Mouse (Mus musculus) layer of hippocampus, adult 11-12 months (tissue): ENCODE results near the gene Calhm1.

Source experiments
- DNase-seq: peaks from one replicate; pipeline ENCODE4 v3.0.0; 2022; ENCODE audit warnings: low spot score

Calhm1 gene

DNA sequence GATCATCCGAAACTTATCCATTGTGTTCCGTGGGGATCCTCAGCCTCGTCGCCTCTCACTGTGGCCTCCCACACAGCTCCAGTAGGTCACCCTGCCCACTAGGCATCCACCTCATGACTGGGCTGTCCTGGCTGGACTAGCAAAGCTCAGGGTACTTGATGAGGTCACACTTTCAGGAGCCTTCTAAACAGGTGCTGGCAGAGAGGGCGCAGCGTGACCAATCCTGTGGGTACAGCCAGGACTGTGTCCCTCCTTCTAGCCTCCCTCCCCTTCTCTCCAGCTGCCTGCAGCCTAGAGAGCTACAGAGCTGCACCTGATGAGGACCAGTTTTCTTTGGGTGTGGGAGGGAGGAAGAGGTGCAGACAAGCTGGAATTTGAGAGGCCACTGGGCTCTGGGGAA, at the start of gene Calhm1:
TSS of gene Calhm1 (minus strand) at position 101 of the 400 bp plus-strand sequence.
- DNase-seq: no peak

DNA sequence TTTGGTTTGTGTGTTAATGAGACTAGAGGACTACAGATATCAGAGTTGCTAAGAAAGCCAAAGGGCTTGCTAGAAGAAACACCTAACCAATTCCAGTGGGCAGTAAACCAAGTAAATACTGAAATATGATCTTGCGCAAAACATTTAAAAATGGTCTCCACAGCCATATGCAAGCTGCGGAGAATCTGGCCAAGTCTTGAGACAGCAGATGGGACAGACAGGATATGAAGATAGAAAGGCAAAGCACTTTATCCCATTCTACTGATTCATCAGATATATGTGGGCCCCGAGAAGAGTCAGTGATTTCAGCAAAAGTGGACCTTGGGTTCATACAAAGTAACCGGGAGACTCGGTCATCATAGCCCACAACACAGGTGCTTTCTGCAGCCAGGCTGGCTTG, 48.1 kb upstream of the Calhm1 start:
- no peak for DNase-seq

DNA sequence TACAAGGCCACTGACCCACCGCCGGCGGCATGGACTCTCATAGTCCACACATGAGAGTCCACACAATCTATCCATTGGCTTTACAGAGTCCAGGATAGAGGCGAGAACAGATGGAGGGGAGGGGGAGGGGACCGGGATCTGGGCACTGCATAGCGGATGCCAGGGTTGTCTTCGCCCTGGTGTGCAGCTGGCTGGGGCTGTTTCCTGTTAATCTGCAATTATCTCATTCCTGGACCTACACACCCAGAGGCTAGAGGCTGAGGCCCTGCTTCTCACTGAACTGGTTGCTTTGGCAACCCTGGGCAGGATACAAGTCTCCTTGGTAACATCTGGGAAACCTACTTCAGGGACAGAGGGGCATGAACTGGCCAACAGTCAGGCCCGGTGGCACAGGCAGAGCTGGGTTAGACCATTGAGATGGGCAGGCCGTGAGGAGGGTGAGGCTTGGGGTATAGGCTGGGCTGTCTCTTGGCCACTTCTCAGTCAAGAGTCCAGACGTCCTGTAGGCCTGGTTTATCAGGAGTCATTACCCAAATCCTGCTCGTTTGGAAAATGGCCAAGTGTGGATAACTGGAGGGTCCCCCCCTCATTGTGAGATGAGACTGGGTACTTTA, 44.6 kb upstream of the Calhm1 start:
- DNase-seq: no peak

DNA sequence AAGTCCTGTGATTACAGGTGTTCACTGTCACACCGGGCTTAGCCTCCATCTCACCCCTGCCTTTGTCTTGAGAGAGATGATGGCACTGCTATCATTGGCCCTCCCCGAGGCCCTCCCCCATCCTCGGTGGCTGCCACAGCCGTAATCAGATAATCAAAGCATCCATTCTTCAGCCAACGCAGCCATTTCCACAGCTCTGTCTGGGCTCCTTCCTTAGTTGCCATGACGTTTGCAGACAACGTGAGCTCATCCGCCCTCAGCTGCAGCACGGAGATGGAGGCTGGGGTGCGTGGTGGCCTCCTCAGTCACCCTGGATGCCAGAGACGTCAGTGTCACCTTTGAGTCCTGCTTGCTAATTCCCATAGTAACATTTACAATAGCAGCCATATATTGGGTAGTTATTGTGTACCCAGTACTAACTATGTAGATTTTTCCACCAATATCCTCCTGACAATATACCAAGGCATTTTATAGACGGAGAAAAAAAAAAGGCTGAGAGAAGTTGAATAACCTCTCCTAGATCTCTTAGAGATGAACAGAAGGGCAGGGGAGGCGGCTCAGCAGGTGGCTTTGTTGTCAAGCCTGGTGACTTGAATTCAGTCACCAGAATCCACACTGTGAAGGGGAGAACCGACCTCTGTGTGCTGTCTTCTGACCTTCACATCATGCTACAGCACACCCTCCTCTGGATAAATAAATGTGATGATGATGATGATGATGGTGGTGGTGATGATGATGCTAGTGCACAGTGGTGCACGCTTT, 42.6 kb upstream of the Calhm1 start:
- no peak for DNase-seq

DNA sequence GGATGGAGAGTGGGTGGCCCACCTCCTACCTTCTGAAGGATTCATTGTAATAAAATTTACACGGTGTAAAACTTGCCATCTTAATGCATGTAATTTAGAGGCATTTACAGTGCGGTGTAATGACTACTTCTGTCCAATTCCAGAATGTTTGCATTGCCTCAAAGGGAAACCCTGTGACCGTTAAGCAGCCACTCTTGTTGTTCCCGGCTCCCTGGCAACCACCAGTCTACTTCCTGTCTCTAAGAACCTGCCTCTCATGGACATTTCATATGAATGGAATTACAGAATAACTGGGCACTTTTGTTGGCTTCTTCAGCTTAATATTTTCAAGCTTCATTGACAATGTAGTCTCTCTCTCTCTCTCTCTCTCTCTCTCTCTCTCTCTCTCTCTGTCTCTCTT, 40.7 kb upstream of the Calhm1 start:
- no peak for DNase-seq

DNA sequence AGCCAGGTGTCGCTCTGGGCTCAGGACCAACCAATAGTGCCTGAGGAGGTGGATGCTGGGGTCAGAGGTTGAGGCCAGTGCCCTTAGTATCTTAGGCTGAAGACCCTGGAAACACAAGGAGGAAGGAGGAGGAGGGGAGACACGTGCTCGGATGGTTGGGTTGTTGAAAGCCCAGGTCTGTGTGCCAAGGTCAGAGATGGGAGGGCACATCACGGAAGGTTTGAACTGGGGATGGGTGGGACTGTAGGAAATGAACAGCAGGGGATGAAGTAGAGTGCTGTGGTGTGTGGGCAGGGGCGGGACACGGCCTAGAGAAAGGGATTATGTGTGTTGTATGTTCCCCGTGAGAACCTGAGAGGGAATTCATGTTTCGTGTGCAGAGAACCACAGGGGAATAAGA, 40.2 kb upstream of the Calhm1 start:
- no peak for DNase-seq

DNA sequence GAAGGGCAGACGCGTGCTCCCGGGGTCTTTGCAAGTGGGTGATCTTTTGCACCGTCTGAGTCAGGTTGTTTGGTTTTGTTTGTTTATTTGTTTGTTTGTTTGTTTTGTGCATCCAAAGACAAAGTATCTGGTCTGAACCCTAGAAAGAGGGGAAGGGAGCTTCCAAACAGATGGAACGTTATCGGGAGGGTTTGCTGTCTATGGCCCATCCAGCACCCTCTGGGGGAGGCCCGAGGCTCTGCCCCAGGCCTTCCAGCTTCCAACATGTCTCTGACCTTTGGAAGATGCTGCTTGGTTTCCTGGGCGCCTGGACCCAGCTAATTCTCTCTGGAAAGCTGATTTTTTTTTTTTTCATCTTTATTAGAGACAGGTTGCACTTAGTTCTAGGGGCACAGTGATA, 36.0 kb upstream of the Calhm1 start:
- no peak for DNase-seq

DNA sequence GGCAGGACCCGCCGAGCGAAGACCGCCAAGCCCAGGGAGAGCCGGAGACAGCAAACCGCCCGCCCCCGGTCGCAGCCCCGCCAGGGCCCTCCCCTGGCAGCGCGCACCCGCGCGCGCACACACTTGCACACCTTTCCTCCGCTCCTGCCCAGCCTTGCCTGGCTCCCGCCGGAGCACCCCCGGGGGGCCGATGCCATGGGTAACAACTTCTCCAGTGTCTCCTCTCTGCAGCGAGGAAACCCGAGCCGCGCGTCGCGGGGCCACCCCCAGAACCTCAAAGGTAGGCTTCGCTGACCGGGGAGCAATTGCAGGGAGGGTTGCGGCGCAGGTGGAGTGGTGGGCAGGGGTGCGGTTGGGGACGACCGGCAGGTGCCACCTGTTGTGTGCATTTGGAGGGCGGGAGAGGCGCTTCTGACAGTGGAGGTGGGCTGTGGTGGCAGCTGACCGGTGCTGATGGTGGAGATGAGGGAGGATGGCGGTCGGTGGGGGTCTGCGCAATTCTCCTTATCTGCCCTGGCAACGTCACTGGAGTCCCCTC, 35.3 kb upstream of the Calhm1 start:
- peak; percentile 48 for DNase-seq

DNA sequence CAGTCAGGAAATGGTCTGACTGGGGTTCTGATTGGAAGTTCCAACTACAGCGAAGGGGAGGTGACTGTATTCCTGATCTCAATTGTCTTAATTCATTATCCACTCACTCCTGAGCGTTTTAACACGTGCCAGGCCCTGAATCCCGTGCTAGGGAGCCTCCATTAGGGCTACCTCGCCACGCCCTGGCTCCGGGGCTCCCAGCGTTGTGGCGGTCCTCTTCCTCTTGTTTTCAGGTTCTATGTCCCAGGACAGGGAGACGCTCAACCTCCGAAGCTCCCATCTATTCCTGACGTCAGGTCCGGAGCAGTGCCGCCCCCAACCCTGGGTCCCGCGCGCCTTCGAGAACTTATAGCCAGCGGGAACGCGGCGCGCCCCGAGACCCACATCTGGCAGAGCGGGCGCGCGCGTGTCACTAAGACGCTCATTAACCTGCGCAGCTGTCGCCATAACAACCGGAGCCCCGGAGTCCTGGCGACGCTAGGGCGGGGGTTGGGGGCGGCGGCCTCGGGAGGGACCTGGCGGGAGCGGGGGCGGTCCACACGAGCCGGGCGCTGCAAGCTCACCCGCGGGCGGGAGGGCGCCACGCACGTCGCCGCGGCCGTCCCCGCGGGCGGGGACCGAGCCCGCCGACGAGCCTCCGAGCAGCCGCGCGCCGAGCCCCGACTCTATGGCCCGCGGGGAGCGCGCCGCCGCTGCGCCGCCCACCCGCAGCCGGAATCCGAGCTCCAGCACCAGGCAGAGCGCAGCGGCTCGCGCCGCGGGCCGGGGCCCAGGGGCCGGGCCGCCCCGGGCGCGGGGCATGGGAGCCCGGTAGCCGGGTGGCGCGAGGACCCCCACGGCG, 34.6 kb upstream of the Calhm1 start, which contains the start of gene Neurl1a:
TSS of gene Neurl1a (plus strand) at position 390 of the 841 bp plus-strand sequence.
- DNase-seq: peak; percentile 61

DNA sequence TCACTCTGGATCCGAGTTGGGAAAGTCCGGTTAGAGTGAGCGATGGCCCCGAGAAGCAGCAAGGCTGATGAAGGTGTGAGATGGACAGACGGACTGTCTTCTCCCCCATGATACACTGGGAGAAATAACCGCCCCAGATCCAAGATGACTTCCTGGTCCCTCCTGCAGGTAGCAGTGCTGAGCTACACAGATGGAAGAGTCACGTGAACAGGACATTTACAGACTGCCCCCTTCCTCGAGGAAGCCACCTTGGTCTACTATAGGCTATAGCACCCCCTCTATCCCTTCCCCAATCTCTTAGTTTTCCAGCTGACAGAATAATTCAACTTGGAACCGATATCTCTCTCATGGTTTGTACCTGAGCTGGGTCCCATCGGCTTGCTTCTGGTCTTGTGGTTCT, 33.9 kb upstream of the Calhm1 start:
- DNase-seq: no peak

DNA sequence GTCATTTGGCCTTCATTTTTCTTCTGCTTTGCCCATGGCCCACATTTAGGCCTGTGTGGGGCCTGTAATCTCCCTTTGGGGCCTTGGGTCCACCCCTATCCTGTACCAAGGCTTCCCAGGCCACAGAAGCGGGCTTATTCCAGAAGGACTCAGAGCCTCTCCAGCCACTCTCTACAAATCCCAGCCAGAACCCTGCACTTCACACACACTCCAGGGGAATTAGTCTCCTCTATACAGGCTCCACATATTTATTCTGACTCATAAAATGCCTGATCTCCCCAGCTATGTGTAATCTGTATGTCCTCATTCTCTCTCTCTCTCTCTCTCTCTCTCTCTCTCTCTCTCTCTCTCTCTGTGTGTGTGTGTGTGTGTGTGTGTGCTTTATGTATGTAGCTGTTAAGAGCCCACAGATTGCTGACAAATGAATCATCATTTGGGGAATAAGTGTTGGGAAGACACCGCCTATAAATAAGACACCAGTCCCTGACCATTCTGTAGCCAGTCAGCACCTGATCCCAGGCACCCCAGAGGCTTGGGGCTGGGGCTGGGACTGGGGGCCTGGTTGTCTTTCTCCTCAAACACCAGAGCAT, 33.0 kb upstream of the Calhm1 start:
- DNase-seq: no peak

DNA sequence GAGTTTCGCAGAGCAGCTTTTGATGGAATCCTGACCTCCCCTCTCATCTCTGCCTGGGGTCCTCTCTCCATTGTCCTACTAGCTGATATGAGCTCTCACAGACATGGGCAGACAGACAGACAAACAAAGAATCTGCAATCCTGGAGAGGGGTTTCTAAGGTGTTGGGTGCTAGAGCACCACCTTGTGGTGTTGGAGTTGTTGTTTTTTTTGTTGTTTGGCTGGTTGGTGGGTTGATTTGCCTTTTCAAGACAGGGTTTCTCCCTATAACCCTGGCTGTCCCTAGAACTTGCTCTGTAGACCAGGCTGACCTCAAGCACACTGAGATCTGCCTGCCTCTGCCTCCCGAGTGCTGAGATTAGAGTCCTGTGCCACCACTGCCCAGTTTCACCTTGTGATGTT, 31.4 kb upstream of the Calhm1 start:
- DNase-seq: no peak

DNA sequence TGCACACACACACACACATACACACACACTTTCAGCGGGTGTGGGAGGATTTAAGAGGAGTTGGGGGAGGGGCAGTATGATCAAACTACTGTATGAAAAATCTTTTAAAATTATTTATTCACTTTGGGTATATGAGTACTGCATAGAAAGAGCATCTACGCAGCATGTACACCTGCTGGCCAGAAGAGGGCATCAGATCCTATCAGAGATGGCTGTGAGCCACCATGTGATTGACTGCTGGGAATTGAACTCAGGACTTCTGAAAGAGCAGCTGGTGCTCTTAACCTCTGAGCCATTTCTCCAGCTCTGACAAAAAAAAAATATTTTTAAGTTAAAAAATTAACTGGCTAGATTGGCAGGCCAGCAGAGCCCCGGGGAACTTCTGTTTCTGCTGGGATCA, 30.5 kb upstream of the Calhm1 start:
- no peak for DNase-seq

DNA sequence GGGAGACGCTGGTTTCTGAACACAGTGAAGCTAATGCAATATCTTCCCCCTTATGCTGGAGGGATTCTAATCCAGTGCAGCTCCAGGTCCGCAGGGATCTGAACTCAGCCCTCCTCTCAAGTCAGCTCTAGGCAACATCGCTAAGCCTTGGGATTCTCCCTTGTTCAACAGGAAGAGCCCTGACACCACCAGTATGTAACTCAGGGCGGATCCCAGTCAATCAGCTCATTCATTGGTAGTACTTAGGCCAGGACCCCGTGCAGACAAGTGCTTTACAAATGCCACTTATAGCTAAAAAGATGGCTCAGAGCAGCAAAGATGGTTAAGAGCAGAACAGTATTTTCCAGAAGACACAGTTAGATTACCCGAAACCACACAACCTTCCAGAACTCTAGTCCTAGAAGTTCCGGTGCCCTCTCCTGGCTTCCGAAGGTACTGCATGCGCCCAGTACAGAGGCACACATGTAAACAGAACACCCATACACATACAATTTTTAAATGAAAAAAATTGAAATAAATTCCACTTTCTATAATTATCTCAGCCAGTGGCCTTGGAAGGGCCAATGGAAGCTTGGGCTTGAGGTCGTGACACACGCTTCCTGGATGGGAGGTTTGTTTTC, 24.8 kb upstream of the Calhm1 start:
- DNase-seq: peak; percentile 91

DNA sequence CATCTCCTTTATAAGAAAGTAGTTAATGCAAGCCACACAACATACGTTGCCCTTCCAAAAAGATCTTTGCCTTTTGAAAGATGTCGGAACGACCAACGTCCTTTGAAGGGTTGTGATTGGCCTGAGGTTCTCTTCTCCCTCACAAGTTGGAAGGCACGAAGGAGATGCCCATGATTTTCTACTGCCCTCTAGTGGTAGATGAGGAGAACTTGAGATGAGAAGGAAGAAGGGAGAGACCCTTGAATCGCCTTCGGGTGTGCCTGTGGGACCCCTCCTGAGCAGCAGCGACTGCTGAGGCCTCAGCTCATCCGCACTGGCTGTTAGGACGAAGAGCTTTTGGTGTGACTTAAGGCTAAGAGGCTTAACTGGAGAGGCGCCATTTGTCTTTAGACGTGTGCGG, 24.2 kb upstream of the Calhm1 start:
- DNase-seq: peak; percentile 39

DNA sequence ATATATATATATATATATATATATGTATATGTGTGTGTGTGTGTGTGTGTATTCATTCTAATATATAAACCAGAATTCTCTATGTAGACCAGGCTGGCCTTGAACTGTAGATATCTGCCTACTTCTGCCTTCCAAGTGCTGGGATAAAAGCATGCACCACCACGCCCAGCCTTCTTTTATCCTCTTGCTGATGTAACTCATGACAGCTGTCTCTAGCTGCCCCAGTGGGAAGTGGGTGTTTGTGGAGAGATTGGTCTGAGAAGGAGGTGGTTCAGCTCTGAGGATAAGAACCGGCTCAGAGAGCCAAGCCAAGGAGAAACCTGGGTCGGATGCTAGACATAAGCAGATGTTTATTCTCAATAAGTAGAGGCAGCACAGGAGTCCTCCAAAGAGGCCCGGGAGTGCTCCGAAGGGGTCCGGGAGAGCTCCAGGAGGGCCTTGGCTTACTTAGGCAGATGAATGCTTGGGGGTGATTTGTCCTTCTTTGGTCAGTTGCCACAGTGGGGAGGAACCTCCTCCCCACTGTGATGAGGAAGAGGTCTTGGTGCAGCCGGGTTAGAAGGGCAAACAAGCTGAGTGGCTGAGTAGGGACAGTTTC, 23.7 kb upstream of the Calhm1 start:
- DNase-seq: no peak

DNA sequence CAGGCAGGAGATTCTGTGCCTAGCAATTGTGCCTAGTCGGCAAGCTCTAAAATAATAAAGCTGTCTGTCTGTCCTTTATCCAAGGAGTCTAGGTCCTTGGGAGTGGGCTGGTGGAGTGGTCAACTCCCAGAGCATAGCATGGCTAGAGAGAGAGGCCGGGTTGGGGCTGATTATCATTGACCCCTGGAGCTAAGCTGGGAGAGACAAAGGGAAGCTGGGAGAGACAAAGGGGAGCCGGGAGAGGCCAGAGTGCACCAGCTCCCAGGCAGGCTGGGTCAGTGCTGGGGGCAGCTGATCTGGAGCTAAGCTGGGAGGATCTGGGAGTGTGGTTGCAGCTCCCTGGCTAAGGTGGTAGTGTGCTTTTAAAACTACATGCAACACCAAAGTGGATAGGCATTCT, 22.7 kb upstream of the Calhm1 start:
- no peak for DNase-seq

DNA sequence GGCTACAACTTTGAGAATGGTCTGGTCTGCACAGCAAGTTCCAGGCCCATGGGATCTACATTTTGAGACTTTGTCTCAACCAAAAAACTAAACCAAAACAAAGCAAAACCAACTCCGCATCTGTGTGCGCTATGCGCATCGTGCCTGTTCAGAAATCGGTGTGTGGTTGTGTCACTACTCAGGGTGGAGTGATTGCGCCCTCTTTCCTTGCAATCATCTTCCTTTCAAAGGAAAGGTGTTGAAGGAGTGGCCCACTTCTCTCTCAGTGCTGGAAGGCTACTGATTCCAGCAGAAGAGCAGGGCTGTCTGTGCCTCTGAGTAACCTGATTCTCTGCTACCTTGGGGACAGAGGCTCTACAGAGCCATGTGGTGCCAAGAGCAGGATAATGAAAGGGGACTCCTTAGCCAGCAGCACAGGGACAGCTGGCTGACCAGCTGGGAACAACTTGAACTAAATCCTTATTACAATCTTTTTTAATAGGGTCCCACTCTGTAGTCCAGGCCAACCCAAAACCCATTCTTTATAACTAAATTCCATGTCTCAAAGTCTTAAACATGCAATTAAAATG, 19.2 kb upstream of the Calhm1 start:
- DNase-seq: no peak

DNA sequence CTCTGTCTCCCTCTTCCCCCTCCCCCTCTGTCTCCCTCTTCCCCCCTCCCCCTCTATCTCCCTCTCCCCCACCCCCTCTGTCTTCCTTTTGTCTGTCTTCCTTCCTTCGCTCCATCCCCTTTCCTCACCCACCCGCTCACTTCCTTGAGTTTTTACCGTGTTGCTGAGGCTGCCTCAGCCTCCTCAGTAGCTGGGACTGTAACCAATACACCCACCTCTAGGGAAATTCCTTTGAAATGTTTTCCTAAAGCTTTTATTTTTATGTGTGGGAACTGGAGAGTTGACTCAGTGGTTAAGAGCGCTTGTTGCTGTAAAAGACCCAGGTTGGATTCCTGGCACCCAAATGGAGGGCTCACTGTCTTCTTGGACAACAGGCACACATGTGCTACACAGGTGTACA, 17.6 kb upstream of the Calhm1 start:
- no peak for DNase-seq

DNA sequence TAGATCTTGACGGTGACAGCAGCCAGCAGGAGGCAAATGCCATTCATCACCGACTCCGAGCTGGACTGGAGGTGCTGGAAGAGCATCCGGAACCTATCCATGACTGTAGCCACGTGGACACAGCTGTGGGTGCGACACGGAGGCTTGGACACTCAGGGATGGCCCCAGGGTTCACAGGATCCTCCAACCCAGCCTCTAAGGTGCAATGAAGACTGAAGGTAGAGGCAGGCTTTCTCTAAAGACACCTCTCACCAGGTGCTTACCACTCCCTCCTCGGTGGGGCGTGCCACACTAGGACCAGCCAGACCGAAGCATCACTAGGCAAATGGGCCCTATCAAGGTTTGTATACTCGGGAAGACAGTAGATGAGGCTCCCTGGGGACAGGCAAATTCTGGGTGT, 13.6 kb upstream of the Calhm1 start, which contains the start of gene Calhm3:
TSS of gene Calhm3 (minus strand) at position 101 of the 400 bp plus-strand sequence.
- no peak for DNase-seq

DNA sequence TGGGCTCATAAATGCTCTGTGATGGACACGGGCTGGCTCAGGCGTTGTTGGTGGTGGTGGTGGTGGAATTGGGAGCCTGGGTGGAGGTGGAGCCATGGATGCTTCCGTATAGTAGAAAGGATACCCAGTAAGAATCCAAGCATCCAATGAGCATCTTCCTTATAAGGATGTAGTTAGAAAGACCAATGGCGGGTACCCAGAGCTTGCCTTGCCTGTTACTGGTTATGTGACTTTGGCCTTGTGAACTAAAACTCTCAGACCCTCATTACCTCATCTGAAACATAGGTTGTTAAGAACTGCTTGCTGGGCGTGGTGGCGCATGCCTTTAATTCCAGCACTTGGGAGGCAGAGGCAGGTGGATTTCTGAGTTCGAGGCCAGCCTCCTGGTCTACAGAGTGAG, 9.7 kb upstream of the Calhm1 start:
- no peak for DNase-seq
